Mouse (Mus musculus): ENCODE measurements at regions not wholly inside any gene's neighbourhood (a gene's known extent, or its start where the extent isn't known, plus 50 kb on each side); places are given as distances from the start of the nearest gene placed in this dataset.

DNA sequence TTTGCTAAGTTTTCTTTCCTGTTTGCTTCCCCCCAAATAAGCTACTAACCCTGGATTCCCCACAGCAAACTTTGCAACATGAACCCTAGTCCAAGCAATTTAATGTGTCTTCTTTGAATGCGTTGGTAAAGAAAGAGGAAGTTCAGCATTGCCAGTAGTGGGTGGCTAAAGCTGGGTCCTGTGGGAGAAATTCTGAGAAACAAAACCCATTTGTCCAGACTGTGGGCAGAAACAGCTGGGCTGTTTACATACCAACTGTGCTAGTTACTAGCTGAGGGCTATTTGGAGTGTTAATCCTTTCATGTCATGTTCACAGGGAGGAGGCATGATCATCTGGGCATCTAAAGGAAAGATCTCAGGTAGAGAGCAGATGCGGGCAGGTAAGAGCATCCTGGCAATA, 51.8 kb upstream of the 1190002N15Rik start:
- no peak for TF ChIP-seq ZNF384 (IDR thresholded peaks at IDR 0.05; ENCODE audit: low read depth, low read length)
- TF ChIP-seq HCFC1 (IDR thresholded peaks at IDR 0.05; ENCODE audit: borderline replicate concordance, insufficient read depth, low read length) = no peak
- TF ChIP-seq CHD2 (IDR thresholded peaks at IDR 0.05; ENCODE audit: low read depth, low read length) = no peak

Data from ES-E14 (cell line).